Mouse (Mus musculus) kidney, postnatal 0 days (tissue): ENCODE data around the gene Cep19. TPM values are rescaled to one million over a fixed set of nuclear protein-coding genes. Genes with fewer than 3 reads are reported as not detected.
"Not testable (repeated sequence)": the region's sequence is repeated elsewhere in the genome, so short reads cannot be mapped to it uniquely, and the experiment has no call there.

ENCODE experiments used
- ATAC-seq: fragments of 200-750 bp; cut with Nextera tagmentation; replicated peaks from 2 replicates; pipeline ENCODE4 v1.8.0; 2017; ENCODE audit warnings: low read depth, moderate number of reproducible peaks, moderate TSS enrichment, moderate library complexity; ENCODE audit not compliant: low FRiP score
- DNase-seq: peaks from one replicate; pipeline ENCODE4 v3.0.0-alpha.2; 2016; ENCODE audit warnings: low spot score
- H3K27ac ChIP-seq: fragments of 300-500 bp; sonication (generic); 2 replicates; pipeline ENCODE4 v1.5.1; 2014; ENCODE audit warnings: mild to moderate bottlenecking
- H3K27me3 ChIP-seq: fragments of 300-500 bp; sonication (generic); 2 replicates; pipeline ENCODE4 v1.6.1; 2014; ENCODE audit warnings: low read length, mixed read lengths; ENCODE audit not compliant: insufficient read depth
- H3K36me3 ChIP-seq: fragments of 300-500 bp; sonication (generic); 2 replicates; pipeline ENCODE4 v1.6.1; 2014; ENCODE audit warnings: low read length, mixed read lengths; ENCODE audit not compliant: insufficient read depth
- H3K4me1 ChIP-seq: fragments of 300-500 bp; sonication (generic); replicated peaks from 2 replicates; pipeline ENCODE4 v1.6.1; 2014; ENCODE audit warnings: antibody characterized with exemption, low read length, mixed read lengths; ENCODE audit not compliant: insufficient read depth
- H3K4me2 ChIP-seq: fragments of 300-500 bp; sonication (generic); 2 replicates; pipeline ENCODE4 v1.6.1; 2014; ENCODE audit warnings: mild to moderate bottlenecking, low read length, moderate library complexity, mixed read lengths
- H3K4me3 ChIP-seq: fragments of 300-500 bp; sonication (generic); replicated peaks from 2 replicates; pipeline ENCODE4 v1.5.1; 2014; ENCODE audit warnings: low read depth, low read length
- H3K9ac ChIP-seq: fragments of 300-500 bp; sonication (generic); 2 replicates; pipeline ENCODE4 v1.6.1; 2014; ENCODE audit warnings: low read depth, low read length
- H3K9me3 ChIP-seq: fragments of 300-500 bp; sonication (generic); replicated peaks from 2 replicates; pipeline ENCODE4 v1.6.1; 2016; ENCODE audit warnings: low read length, inconsistent platforms, mixed read lengths
- CTCF ChIP-seq: IDR thresholded peaks from 2 replicates; pipeline ENCODE4 v1.5.1; 2016; ENCODE audit warnings: antibody characterized with exemption, low read depth, mild to moderate bottlenecking, moderate library complexity
- WGBS: fragments of 180-500 bp; shearing (Covaris S2); extraction: QIAGEN DNeasy Blood & Tissue Kit; methylation state at CpG from one replicate; pipeline ENCODE4 v1.1.7; 2014; 5-methylcytosine and 5-hydroxymethylcytosine counted together
- polyA plus RNA-seq: library from polyadenylated mRNA; unstranded; fragments of >200 nt; fragmentation: Nextera tagmentation; extraction: Ambion mirVana; gene quantifications from 2 replicates; pipeline ENCODE4 v1.2.1, GENCODE M21; 2015

Gene Cep19
- polyA plus RNA-seq, 1 experiment from 2014 or later, result 45.2 TPM

- Histone ChIP-seq H3K4me3 (peak within 1 kb of the TSS; percentile 96), H3K9me3 (no peaks in the 10 kb centered on the region), H3K36me3 (no peaks in the 10 kb centered on the region), H3K4me1 (peaks cover 13% of the 10 kb centered on the region), H3K9ac (peak within 1 kb of the TSS; percentile 98), H3K27me3 (no peaks in the 10 kb centered on the region), H3K4me2 (peak within 1 kb of the TSS; percentile 51), H3K27ac (peak within 1 kb of the TSS; percentile 97)
- WGBS, result 1% methylated on average over 42 of the region's 60 CpGs
- TF ChIP-seq CTCF, result no peak
- ATAC-seq (peak; percentile 97), DNase-seq (peak; percentile 91)
Observed at GRCm38 (mm10) chr16:32078991-32079511, 20.5 kb upstream of the Cep19 start, which contains the start of gene Pak2. Gene Pak2, minus strand, starts transcription at chr16:32079342.

- WGBS, result 56% methylated on average over 17 of the region's 17 CpGs
- Histone ChIP-seq H3K36me3 (peaks cover 34% of the 10 kb centered on the region), H3K4me3 (no peak overlapping the region), H3K9ac (no peak overlapping the region), H3K27ac (peak overlapping the region; percentile 82), H3K9me3 (no peaks in the 10 kb centered on the region), H3K4me1 (no peaks in the 10 kb centered on the region), H3K4me2 (peak overlapping the region; percentile 32; the same call in 1 of the 2 replicates), H3K27me3 (no peaks in the 10 kb centered on the region)
- no peak for TF ChIP-seq CTCF
- DNase-seq (no peak), ATAC-seq (no peak; the same call in 1 of the 2 replicates)
Observed at GRCm38 (mm10) chr16:32087629-32088443, 11.8 kb upstream of the Cep19 start.

DNA sequence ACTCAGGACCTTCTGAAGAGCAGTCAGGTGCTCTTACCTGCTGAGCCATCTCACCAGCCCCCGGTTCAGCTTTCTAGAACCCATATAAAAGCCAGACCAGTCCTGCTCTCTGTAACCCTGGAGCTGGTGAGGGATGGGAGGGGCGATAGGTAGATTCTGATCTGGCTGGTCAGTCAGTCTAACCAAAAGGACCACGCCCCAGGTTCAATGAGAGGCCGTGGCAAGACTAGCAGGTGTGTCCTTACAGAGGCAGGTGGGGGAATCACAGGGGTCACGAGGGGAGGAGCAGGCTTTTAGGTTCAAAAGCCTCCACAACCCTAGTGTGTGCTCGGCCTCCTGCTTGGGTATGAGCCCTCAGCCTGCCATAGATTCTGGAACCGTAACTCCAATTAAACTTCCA lies 8.1 kb upstream of the Cep19 start:
- ATAC-seq, result no peak

DNA sequence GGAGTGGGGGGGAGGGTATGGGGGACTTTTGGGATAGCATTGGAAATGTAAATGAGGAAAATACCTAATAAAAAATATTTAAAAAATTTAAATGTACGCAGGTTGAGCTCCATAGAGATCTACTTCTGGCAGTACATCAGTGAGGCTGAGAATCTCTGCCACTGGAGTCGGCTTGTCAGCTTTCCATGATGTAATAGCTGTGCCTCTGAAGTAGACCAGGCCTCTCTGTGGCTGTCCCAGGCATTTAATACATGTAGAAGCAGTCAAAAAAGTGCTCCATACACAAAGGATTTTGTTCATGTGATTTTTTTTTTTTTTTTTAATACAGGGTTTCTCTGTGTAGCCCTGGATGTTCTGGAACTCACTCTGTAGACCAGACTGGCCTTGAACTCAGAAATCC lies 1.8 kb upstream of the Cep19 start:
- not testable (repeated sequence) for ATAC-seq, H3K4me1 ChIP-seq, H3K27me3 ChIP-seq, H3K36me3 ChIP-seq, H3K4me2 ChIP-seq, H3K4me3 ChIP-seq, H3K9me3 ChIP-seq, DNase-seq, H3K9ac ChIP-seq, H3K27ac ChIP-seq
- 96% methylated on average over 2 of the region's 2 CpGs for WGBS

More for the DNA sequence above, 8.1 kb upstream of the Cep19 start:
- H3K27ac ChIP-seq, result peak overlapping the region; percentile 19; the same call in 1 of the 2 replicates
- 94% methylated on average over 7 of the region's 7 CpGs for WGBS
- H3K4me1 ChIP-seq, result no peaks in the 10 kb centered on the region
- no peak overlapping the region for H3K4me3 ChIP-seq
- no peaks in the 10 kb centered on the region for H3K27me3 ChIP-seq
- no peak overlapping the region for H3K9ac ChIP-seq
- no peak overlapping the region for H3K4me2 ChIP-seq
- no peak for TF ChIP-seq CTCF
- no peak for DNase-seq
- H3K36me3 ChIP-seq, result peaks cover 16% of the 10 kb centered on the region
- H3K9me3 ChIP-seq, result no peaks in the 10 kb centered on the region

DNA sequence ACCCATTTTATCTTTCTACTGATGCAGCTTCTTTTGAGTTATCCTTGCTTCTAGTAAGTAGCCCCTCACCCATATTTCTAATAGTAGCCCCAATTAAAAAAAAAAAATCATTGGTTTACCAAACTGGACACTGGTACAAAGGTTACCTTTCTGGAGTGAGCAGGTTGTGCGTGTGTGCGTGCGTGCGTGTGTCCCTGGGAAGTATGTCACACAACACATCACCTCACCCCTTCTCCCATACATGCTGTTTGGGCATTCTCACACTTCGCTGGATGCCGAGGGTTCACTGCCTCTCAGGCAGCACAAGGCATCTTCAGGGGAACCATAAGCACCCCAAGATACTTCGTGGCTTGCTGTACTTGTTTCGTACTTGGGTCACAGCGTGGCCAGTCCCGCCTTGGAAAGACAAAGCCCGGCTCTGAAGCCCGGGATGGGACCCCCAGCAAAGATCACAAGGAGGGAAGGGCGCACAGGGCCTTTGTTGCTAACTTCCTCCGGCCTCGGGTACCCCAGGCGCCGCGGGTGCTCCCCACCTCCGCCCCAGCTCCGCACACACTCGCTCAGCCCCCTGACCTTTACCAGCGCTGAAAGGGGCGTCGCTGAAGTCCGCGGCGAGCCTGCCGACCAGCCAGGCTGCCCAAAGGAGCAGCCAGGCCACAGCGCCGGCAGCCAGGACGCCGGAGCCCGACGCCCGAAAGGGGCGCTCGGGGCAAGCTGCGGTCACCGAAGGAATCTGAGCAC lies 533 bp upstream of the Cep19 start:
- under 1% methylated on average over 39 of the region's 39 CpGs for WGBS
- peak; percentile 73 for ATAC-seq
- H3K36me3 ChIP-seq, result peaks cover 11% of the 10 kb centered on the region; the same call in 1 of the 2 replicates

DNA sequence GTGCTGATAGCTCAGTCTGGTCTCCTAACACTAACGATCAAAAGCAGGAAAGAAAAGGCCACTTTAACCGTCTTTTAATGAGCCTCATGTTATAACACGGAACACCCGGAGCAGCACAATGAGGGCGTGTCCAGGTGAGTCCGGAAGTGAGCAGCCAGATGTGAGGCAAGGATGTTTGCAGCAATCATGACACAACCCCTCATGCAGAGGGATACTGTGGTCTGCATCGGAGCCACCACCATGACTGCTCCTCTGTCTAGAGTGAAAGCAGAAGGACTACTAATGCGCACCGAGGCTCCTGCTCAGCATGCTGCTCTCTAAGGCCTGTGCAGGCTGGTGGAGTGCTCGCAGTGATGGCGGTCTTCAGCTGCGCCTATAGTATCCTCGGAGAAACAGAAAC lies 2.7 kb downstream of the Cep19 start:
- H3K4me2 ChIP-seq, result no peak overlapping the region
- no peak overlapping the region for H3K27ac ChIP-seq
- H3K36me3 ChIP-seq, result peaks cover 22% of the 10 kb centered on the region
- H3K9ac ChIP-seq, result no peak overlapping the region
- TF ChIP-seq CTCF, result no peak
- DNase-seq (no peak), ATAC-seq (no peak)
- H3K9me3 ChIP-seq, result no peaks in the 10 kb centered on the region
- no peak overlapping the region for H3K4me3 ChIP-seq
- WGBS, result 92% methylated on average over 13 of the region's 13 CpGs
- no peaks in the 10 kb centered on the region for H3K27me3 ChIP-seq
- no peaks in the 10 kb centered on the region for H3K4me1 ChIP-seq

More for the DNA sequence above, 533 bp upstream of the Cep19 start:
- Histone ChIP-seq H3K4me3 (peak overlapping the region; percentile 89), H3K4me2 (peak overlapping the region; percentile 76), H3K4me1 (no peaks in the 10 kb centered on the region), H3K27ac (peak overlapping the region; percentile 91), H3K9me3 (no peaks in the 10 kb centered on the region), H3K9ac (peak overlapping the region; percentile 91), H3K27me3 (no peaks in the 10 kb centered on the region)
- TF ChIP-seq CTCF, result no peak
- DNase-seq, result no peak
